Mouse (Mus musculus): ENCODE data around the gene Gapdh. TPM values are rescaled to one million over a fixed set of nuclear protein-coding genes. Genes with fewer than 3 reads are reported as not detected.

Gapdh gene
- polyA plus RNA-seq, 1 experiment from 2014 or later = 5,242 TPM

GRCm38 (mm10) chr6:125186203-125186602 lies 19.9 kb upstream of the Gapdh start:
- no peak overlapping the region for H3K4me3 ChIP-seq (ENCODE audit: control insufficient read depth in 1 of 2, insufficient read depth in 1 of 2, low read depth in 1 of 2, low read length in 2 of 2)
- H3K27ac ChIP-seq (replicated peaks in 1 of 2; ENCODE audit: control insufficient read depth in 1 of 2, insufficient read depth in 1 of 2, low read depth in 2 of 2, low read length in 2 of 2) = no peak overlapping the region
- 90% methylated on average over 10 of the region's 10 CpGs for WGBS
- peaks cover 88% of the 10 kb centered on the region for H3K36me3 ChIP-seq (ENCODE audit: control insufficient read depth, insufficient read depth, low read length)
- ATAC-seq (ENCODE audit: insufficient number of reproducible peaks, insufficient read depth, low FRiP score, low read depth) = no peak
- H3K4me1 ChIP-seq (ENCODE audit: control insufficient read depth in 2 of 2, insufficient read depth in 2 of 2, low read length in 2 of 2) = peaks cover 2 to 12% of the 10 kb centered on the region in 2 experiments; a peak in 1 of 4 replicates
- no peaks in the 10 kb centered on the region for H3K9me3 ChIP-seq (ENCODE audit: control insufficient read depth, low read length)
- H3K27me3 ChIP-seq (ENCODE audit: control insufficient read depth, insufficient read depth, low read length) = no peaks in the 10 kb centered on the region
- no peak overlapping the region for H3K9ac ChIP-seq (ENCODE audit: low read length)
- H3K4me2 ChIP-seq (ENCODE audit: low read length) = no peak overlapping the region

DNA sequence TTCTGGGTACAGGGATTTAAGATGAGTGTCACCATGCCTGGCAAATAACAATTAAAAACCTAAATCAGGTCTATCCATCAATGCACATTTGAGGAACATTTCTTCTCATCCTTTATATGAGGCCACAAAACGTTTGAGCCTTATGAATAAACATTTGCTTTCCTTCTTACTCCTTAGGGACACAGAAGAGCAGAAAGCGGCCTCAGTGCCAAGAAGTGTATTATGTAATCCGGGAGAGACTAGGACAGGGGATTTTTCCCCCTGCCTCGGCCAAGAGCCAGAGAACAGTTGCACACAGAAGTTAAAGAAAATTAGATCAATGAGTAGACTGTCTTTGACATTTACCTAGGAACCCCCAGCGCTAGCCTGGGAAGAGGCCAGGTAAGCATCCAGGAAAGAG lies 15.9 kb upstream of the Gapdh start:
- H3K4me2 ChIP-seq (ENCODE audit: low read length) = no peak overlapping the region
- H3K4me3 ChIP-seq (ENCODE audit: control insufficient read depth in 1 of 2, insufficient read depth in 1 of 2, low read depth in 1 of 2, low read length in 2 of 2) = no peak overlapping the region
- no peaks in the 10 kb centered on the region for H3K9me3 ChIP-seq (ENCODE audit: control insufficient read depth, low read length)
- H3K9ac ChIP-seq (ENCODE audit: low read length) = no peak overlapping the region
- H3K27me3 ChIP-seq (ENCODE audit: control insufficient read depth, insufficient read depth, low read length) = no peaks in the 10 kb centered on the region
- 86% methylated on average over 5 of the region's 5 CpGs for WGBS
- H3K27ac ChIP-seq (replicated peaks in 1 of 2; ENCODE audit: control insufficient read depth in 1 of 2, insufficient read depth in 1 of 2, low read depth in 2 of 2, low read length in 2 of 2) = no peak overlapping the region
- ATAC-seq (ENCODE audit: insufficient number of reproducible peaks, insufficient read depth, low FRiP score, low read depth) = no peak
- peaks cover 100% of the 10 kb centered on the region for H3K36me3 ChIP-seq (ENCODE audit: control insufficient read depth, insufficient read depth, low read length)
- H3K4me1 ChIP-seq (ENCODE audit: control insufficient read depth in 2 of 2, insufficient read depth in 2 of 2, low read length in 2 of 2) = no peaks in the 10 kb centered on the region

DNA sequence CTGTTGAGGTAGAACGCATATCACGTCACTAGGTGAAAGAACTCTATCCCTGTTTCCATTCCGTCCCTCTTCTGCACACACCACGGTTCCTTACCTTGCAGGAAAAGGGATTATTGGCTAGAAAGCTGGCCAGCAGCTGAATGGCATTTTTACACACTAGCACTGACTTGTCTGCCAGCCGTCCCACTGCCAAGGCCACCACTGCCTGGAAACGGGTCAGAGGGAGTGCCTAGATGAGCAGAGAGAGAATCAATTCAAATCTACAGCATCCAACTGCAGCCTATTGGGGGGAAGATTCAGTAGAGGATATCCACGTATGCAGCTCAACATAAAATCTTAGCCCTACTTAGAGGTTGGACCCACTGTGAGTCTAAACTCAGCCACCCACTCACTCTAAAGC lies 13.3 kb upstream of the Gapdh start:
- no peak for ATAC-seq (ENCODE audit: insufficient number of reproducible peaks, insufficient read depth, low FRiP score, low read depth)

DNA sequence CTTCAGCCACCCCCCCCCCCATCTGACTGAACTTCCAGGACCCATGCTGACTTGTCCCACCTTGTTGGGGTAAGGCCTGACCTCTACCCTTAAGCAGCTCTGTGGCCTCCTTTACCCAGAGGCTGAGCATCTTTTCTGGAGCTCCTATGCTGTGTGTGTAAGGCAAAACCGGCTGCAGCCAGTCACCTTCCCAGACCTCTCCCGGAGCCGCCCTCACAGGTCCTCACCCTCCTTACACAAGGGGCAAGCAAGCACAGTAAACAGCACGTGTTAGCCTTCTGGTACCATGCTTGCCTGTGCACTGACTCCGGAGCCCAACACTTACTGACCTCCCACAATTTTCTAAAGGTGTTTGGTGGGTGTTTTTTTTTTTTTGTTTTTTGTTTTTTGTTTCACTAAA lies 9.2 kb upstream of the Gapdh start:
- H3K9ac ChIP-seq (ENCODE audit: low read length) = no peak overlapping the region
- H3K36me3 ChIP-seq (ENCODE audit: control insufficient read depth, insufficient read depth, low read length) = peaks cover 100% of the 10 kb centered on the region
- H3K4me1 ChIP-seq (ENCODE audit: control insufficient read depth in 2 of 2, insufficient read depth in 2 of 2, low read length in 2 of 2) = no peaks in the 10 kb centered on the region
- H3K4me2 ChIP-seq (ENCODE audit: low read length) = no peak overlapping the region
- H3K27me3 ChIP-seq (ENCODE audit: control insufficient read depth, insufficient read depth, low read length) = no peaks in the 10 kb centered on the region
- H3K9me3 ChIP-seq (ENCODE audit: control insufficient read depth, low read length) = no peaks in the 10 kb centered on the region
- no peak overlapping the region for H3K27ac ChIP-seq (replicated peaks in 1 of 2; ENCODE audit: control insufficient read depth in 1 of 2, insufficient read depth in 1 of 2, low read depth in 2 of 2, low read length in 2 of 2)
- ATAC-seq (ENCODE audit: insufficient number of reproducible peaks, insufficient read depth, low FRiP score, low read depth) = no peak
- H3K4me3 ChIP-seq (ENCODE audit: control insufficient read depth in 1 of 2, insufficient read depth in 1 of 2, low read depth in 1 of 2, low read length in 2 of 2) = no peak overlapping the region
- 93% methylated on average over 5 of the region's 5 CpGs for WGBS

More for the DNA sequence above, 13.3 kb upstream of the Gapdh start:
- Histone ChIP-seq H3K4me3 (ENCODE audit: control insufficient read depth in 1 of 2, insufficient read depth in 1 of 2, low read depth in 1 of 2, low read length in 2 of 2) (no peak overlapping the region), H3K4me1 (ENCODE audit: control insufficient read depth in 2 of 2, insufficient read depth in 2 of 2, low read length in 2 of 2) (no peaks in the 10 kb centered on the region), H3K4me2 (ENCODE audit: low read length) (no peak overlapping the region), H3K27ac (replicated peaks in 1 of 2; ENCODE audit: control insufficient read depth in 1 of 2, insufficient read depth in 1 of 2, low read depth in 2 of 2, low read length in 2 of 2) (no peak overlapping the region), H3K9me3 (ENCODE audit: control insufficient read depth, low read length) (no peaks in the 10 kb centered on the region), H3K36me3 (ENCODE audit: control insufficient read depth, insufficient read depth, low read length) (peaks cover 100% of the 10 kb centered on the region), H3K27me3 (ENCODE audit: control insufficient read depth, insufficient read depth, low read length) (no peaks in the 10 kb centered on the region), H3K9ac (ENCODE audit: low read length) (no peak overlapping the region)
- WGBS = 95% methylated on average over 7 of the region's 7 CpGs

DNA sequence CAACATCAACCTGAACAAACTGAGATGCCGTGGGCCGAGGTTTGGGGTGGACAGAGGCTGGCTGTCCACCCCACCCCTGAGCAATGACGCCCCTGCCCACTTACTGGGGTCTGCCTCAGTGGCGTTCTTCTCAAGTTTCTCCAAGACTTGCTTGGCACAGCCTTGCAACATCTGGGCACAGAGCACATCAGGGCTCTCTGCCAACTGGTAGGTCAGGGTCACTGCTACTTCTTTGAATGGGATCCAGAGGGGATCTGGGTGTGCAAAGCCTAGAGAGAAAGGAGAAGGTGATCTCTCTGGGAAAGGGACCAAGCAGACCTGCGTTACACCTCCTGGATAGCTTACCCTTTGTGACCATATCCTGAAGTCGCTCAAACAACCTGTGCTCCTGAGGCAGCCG lies 7.0 kb upstream of the Gapdh start:
- 94% methylated on average over 7 of the region's 7 CpGs for WGBS
- no peaks in the 10 kb centered on the region; a peak in 2 of 4 replicates for H3K4me1 ChIP-seq (ENCODE audit: control insufficient read depth in 2 of 2, insufficient read depth in 2 of 2, low read length in 2 of 2)
- no peak overlapping the region for H3K27ac ChIP-seq (replicated peaks in 1 of 2; ENCODE audit: control insufficient read depth in 1 of 2, insufficient read depth in 1 of 2, low read depth in 2 of 2, low read length in 2 of 2)
- H3K9ac ChIP-seq (ENCODE audit: low read length) = no peak overlapping the region
- no peaks in the 10 kb centered on the region for H3K27me3 ChIP-seq (ENCODE audit: control insufficient read depth, insufficient read depth, low read length)
- H3K36me3 ChIP-seq (ENCODE audit: control insufficient read depth, insufficient read depth, low read length) = peaks cover 100% of the 10 kb centered on the region
- H3K4me3 ChIP-seq (ENCODE audit: control insufficient read depth in 1 of 2, insufficient read depth in 1 of 2, low read depth in 1 of 2, low read length in 2 of 2) = no peak overlapping the region
- ATAC-seq (ENCODE audit: insufficient number of reproducible peaks, insufficient read depth, low FRiP score, low read depth) = no peak
- H3K9me3 ChIP-seq (ENCODE audit: control insufficient read depth, low read length) = no peaks in the 10 kb centered on the region
- no peak overlapping the region for H3K4me2 ChIP-seq (ENCODE audit: low read length)

DNA sequence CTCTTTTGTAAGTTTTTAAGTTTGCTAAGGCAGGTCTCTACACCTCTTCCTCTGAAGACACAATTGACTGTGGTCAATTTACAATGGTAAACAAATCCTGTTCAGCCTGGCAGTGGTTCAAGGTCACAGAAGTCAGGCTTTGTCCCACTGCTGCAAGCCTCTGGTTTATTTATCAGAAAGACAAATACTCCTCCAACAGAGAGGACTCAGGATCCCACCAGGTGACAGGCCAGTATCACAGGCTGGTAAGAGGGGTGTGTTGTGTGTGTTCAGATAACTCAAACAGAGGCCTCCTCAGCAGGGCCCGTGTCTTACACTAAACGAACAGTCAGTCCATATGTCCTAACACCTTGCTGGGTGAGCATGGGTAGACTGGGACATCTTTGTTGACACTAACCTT lies 6.2 kb upstream of the Gapdh start:
- Histone ChIP-seq H3K4me3 (ENCODE audit: control insufficient read depth in 1 of 2, insufficient read depth in 1 of 2, low read depth in 1 of 2, low read length in 2 of 2) (no peak overlapping the region), H3K9me3 (ENCODE audit: control insufficient read depth, low read length) (no peaks in the 10 kb centered on the region), H3K27me3 (ENCODE audit: control insufficient read depth, insufficient read depth, low read length) (no peaks in the 10 kb centered on the region), H3K27ac (replicated peaks in 1 of 2; ENCODE audit: control insufficient read depth in 1 of 2, insufficient read depth in 1 of 2, low read depth in 2 of 2, low read length in 2 of 2) (no peak overlapping the region), H3K4me1 (ENCODE audit: control insufficient read depth in 2 of 2, insufficient read depth in 2 of 2, low read length in 2 of 2) (peaks cover 5 to 6% of the 10 kb centered on the region in 2 experiments), H3K36me3 (ENCODE audit: control insufficient read depth, insufficient read depth, low read length) (peaks cover 100% of the 10 kb centered on the region), H3K4me2 (ENCODE audit: low read length) (no peak overlapping the region), H3K9ac (ENCODE audit: low read length) (no peak overlapping the region)
- ATAC-seq (ENCODE audit: insufficient number of reproducible peaks, insufficient read depth, low FRiP score, low read depth) = no peak
- WGBS = 58% methylated on average over 2 of the region's 2 CpGs

DNA sequence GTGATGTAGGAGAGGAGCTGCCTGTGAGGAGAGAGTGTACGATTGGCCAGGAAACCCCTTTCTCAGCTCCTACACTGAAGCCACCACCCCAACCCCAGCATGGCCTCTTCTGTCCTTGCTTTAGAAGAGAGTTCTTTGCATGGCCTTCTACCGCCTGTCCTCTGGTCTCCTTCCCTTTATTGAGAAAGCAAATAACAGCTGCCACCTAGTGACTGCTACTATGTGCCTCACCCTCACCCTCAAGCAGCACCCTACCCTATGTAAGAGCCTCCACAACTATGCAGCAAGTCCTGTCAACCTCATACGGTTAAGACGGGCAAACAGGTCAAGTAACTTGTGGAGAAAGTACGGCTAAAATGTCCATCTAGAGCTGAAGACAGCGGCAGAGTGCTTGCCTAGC lies 3.9 kb upstream of the Gapdh start:
- no peak for ATAC-seq (ENCODE audit: insufficient number of reproducible peaks, insufficient read depth, low FRiP score, low read depth)
- Histone ChIP-seq H3K9me3 (ENCODE audit: control insufficient read depth, low read length) (no peaks in the 10 kb centered on the region), H3K27ac (replicated peaks in 1 of 2; ENCODE audit: control insufficient read depth in 1 of 2, insufficient read depth in 1 of 2, low read depth in 2 of 2, low read length in 2 of 2) (peak overlapping the region in 1 of 2 experiments; percentile 14; a peak in 2 of 4 replicates), H3K9ac (ENCODE audit: low read length) (no peak overlapping the region), H3K4me3 (ENCODE audit: control insufficient read depth in 1 of 2, insufficient read depth in 1 of 2, low read depth in 1 of 2, low read length in 2 of 2) (no peak overlapping the region), H3K4me2 (ENCODE audit: low read length) (no peak overlapping the region), H3K4me1 (ENCODE audit: control insufficient read depth in 2 of 2, insufficient read depth in 2 of 2, low read length in 2 of 2) (peaks cover 12 to 13% of the 10 kb centered on the region in 2 experiments), H3K27me3 (ENCODE audit: control insufficient read depth, insufficient read depth, low read length) (no peaks in the 10 kb centered on the region), H3K36me3 (ENCODE audit: control insufficient read depth, insufficient read depth, low read length) (peaks cover 79% of the 10 kb centered on the region)
- whole genome bisulfite sequencing = 63% methylated on average over 6 of the region's 6 CpGs

GRCm38 (mm10) chr6:125168086-125168485 lies 1.8 kb upstream of the Gapdh start:
- no peak for ATAC-seq (ENCODE audit: insufficient number of reproducible peaks, insufficient read depth, low FRiP score, low read depth)
- H3K27ac ChIP-seq (replicated peaks in 1 of 2; ENCODE audit: control insufficient read depth in 1 of 2, insufficient read depth in 1 of 2, low read depth in 2 of 2, low read length in 2 of 2) = peak overlapping the region in 1 of 2 experiments; percentile 100; a peak in 3 of 4 replicates
- peaks cover 13 to 20% of the 10 kb centered on the region in 2 experiments for H3K4me1 ChIP-seq (ENCODE audit: control insufficient read depth in 2 of 2, insufficient read depth in 2 of 2, low read length in 2 of 2)
- H3K4me3 ChIP-seq (ENCODE audit: control insufficient read depth in 1 of 2, insufficient read depth in 1 of 2, low read depth in 1 of 2, low read length in 2 of 2) = no peak overlapping the region
- 84% methylated on average over 14 of the region's 14 CpGs for WGBS
- peaks cover 73% of the 10 kb centered on the region for H3K36me3 ChIP-seq (ENCODE audit: control insufficient read depth, insufficient read depth, low read length)
- peak overlapping the region; percentile 97; the same call in 1 of the 2 replicates for H3K9ac ChIP-seq (ENCODE audit: low read length)
- no peaks in the 10 kb centered on the region for H3K9me3 ChIP-seq (ENCODE audit: control insufficient read depth, low read length)
- no peaks in the 10 kb centered on the region for H3K27me3 ChIP-seq (ENCODE audit: control insufficient read depth, insufficient read depth, low read length)
- no peak overlapping the region for H3K4me2 ChIP-seq (ENCODE audit: low read length)
